Mouse (Mus musculus) myocyte (in vitro differentiated cells): ENCODE measurements at regions not wholly inside any gene's neighbourhood (a gene's known extent, or its start where the extent isn't known, plus 50 kb on each side); places are given as distances from the start of the nearest gene placed in this dataset.

ENCODE experiments used
- H3K27me3 ChIP-seq: one replicate; pipeline ENCODE4 v1.6.1; 2011; ENCODE audit not compliant: control insufficient read depth, insufficient read depth, insufficient read length
- H3K36me3 ChIP-seq: one replicate; pipeline ENCODE4 v1.6.1; 2011; ENCODE audit not compliant: control insufficient read depth, insufficient read depth
- H3K4me2 ChIP-seq: one replicate; pipeline ENCODE4 v1.6.1; 2011; ENCODE audit warnings: low read depth, control low read depth
- H3K4me3 ChIP-seq: one replicate; pipeline ENCODE4 v1.5.1; 2011; ENCODE audit warnings: mild to moderate bottlenecking, control low read depth, moderate library complexity
- H3K79me2 ChIP-seq: one replicate; pipeline ENCODE4 v1.6.1; 2011; ENCODE audit not compliant: control insufficient read depth, insufficient read depth
- H3ac ChIP-seq: one replicate; pipeline ENCODE4 v1.6.1; 2011; ENCODE audit not compliant: control insufficient read depth, insufficient read length
- CEBPB ChIP-seq: IDR thresholded peaks from 2 replicates; pipeline ENCODE4 v1.6.1; 2011; ENCODE audit warnings: mild to moderate bottlenecking, moderate library complexity; ENCODE audit not compliant: poor library complexity, insufficient read depth, severe bottlenecking
- E2F4 ChIP-seq: IDR thresholded peaks from one replicate; pipeline ENCODE4 v1.6.1; 2011; ENCODE audit warnings: mild to moderate bottlenecking, control low read depth, moderate library complexity; ENCODE audit not compliant: insufficient read depth
- MAX ChIP-seq: IDR thresholded peaks from one replicate; pipeline ENCODE4 v1.6.1; 2011; ENCODE audit warnings: low read depth, mild to moderate bottlenecking, control low read depth
- MYOD1 ChIP-seq, 3 experiments: IDR thresholded peaks; one replicate each; pipeline ENCODE4 v1.6.1; 2011; ENCODE audit warnings: control low read depth in 2 of 3, low read depth in 2 of 3, mild to moderate bottlenecking in 2 of 3, moderate library complexity in 1 of 3; ENCODE audit not compliant: insufficient read length in 2 of 3, control insufficient read depth in 1 of 3
- MYOG ChIP-seq, 3 experiments: IDR thresholded peaks; one replicate each; pipeline ENCODE4 v1.6.1; 2011; ENCODE audit warnings: control low read depth in 2 of 3, low read depth in 2 of 3, mild to moderate bottlenecking in 2 of 3; ENCODE audit not compliant: insufficient read length in 2 of 3, control insufficient read depth in 1 of 3, insufficient read depth in 1 of 3
- POLR2A ChIP-seq: IDR thresholded peaks from one replicate; pipeline ENCODE4 v1.6.1; 2011; ENCODE audit warnings: low read depth, mild to moderate bottlenecking, control low read depth, moderate library complexity; ENCODE audit not compliant: insufficient read length
- POLR2AphosphoS2 ChIP-seq: IDR thresholded peaks from one replicate; pipeline ENCODE4 v1.6.1; 2011; ENCODE audit warnings: low read depth, control low read depth; ENCODE audit not compliant: insufficient read length
- REST ChIP-seq: IDR thresholded peaks from one replicate; pipeline ENCODE4 v1.6.1; 2011; ENCODE audit warnings: mild to moderate bottlenecking, control low read depth, moderate library complexity; ENCODE audit not compliant: insufficient read depth, insufficient read length
- SRF ChIP-seq: IDR thresholded peaks from one replicate; pipeline ENCODE4 v1.6.1; 2011; ENCODE audit warnings: low read depth; ENCODE audit not compliant: control insufficient read depth, insufficient read length
- TCF12 ChIP-seq: IDR thresholded peaks from one replicate; pipeline ENCODE4 v1.6.1; 2011; ENCODE audit warnings: mild to moderate bottlenecking, control low read depth; ENCODE audit not compliant: poor library complexity, insufficient read depth, severe bottlenecking
- TCF3 ChIP-seq: IDR thresholded peaks from one replicate; pipeline ENCODE4 v1.6.1; 2011; ENCODE audit warnings: low read depth, control low read depth; ENCODE audit not compliant: insufficient read length
- USF1 ChIP-seq: IDR thresholded peaks from one replicate; pipeline ENCODE4 v1.6.1; 2011; ENCODE audit warnings: low read depth, mild to moderate bottlenecking, control low read depth, moderate library complexity

GRCm38 (mm10) chr13:102544359-102545165, 148.8 kb upstream of the Cd180 start:
- Histone ChIP-seq H3K36me3 (no peaks in the 10 kb centered on the region), H3K27me3 (no peaks in the 10 kb centered on the region), H3K79me2 (no peaks in the 10 kb centered on the region), H3K4me3 (no peak overlapping the region), H3K4me2 (no peak overlapping the region), H3ac (no peak overlapping the region)
- no peak for TF ChIP-seq TCF12
- TF ChIP-seq POLR2A: no peak
- no peak for TF ChIP-seq MYOD1 (IDR thresholded peaks at IDR 0.05; ENCODE audit: control insufficient read depth in 1 of 3, insufficient read length in 2 of 3, low read depth in 2 of 3)
- TF ChIP-seq TCF3: no peak
- TF ChIP-seq E2F4: no peak
- no peak for TF ChIP-seq SRF
- no peak for TF ChIP-seq POLR2AphosphoS2
- no peak for TF ChIP-seq MAX
- TF ChIP-seq USF1: no peak
- no peak for TF ChIP-seq REST
- TF ChIP-seq MYOG (IDR thresholded peaks at IDR 0.05; ENCODE audit: control insufficient read depth in 1 of 3, insufficient read depth in 1 of 3, insufficient read length in 2 of 3, low read depth in 2 of 3): no peak
- TF ChIP-seq CEBPB: no peak

- Histone ChIP-seq H3K4me2 (no peak overlapping the region), H3ac (no peak overlapping the region)
- TF ChIP-seq E2F4: no peak
- no peak for TF ChIP-seq POLR2AphosphoS2
- TF ChIP-seq CEBPB: no peak
Observed at GRCm38 (mm10) chr13:102545845-102546615, 147.3 kb upstream of the Cd180 start.

GRCm38 (mm10) chr13:102548252-102548651, 145.1 kb upstream of the Cd180 start:
- no peak for TF ChIP-seq CEBPB
- TF ChIP-seq POLR2A: no peak
- TF ChIP-seq MAX: no peak
- no peak for TF ChIP-seq SRF
- no peak for TF ChIP-seq POLR2AphosphoS2
- no peak for TF ChIP-seq USF1
- no peak for TF ChIP-seq MYOG (IDR thresholded peaks at IDR 0.05; ENCODE audit: control insufficient read depth in 1 of 3, insufficient read depth in 1 of 3, insufficient read length in 2 of 3, low read depth in 2 of 3)
- no peak for TF ChIP-seq MYOD1 (IDR thresholded peaks at IDR 0.05; ENCODE audit: control insufficient read depth in 1 of 3, insufficient read length in 2 of 3, low read depth in 2 of 3)
- TF ChIP-seq TCF12: no peak
- no peak for TF ChIP-seq REST
- no peak for TF ChIP-seq TCF3
- no peak for TF ChIP-seq E2F4
- H3K4me3 ChIP-seq: no peak overlapping the region
- no peaks in the 10 kb centered on the region for H3K36me3 ChIP-seq
- H3K4me2 ChIP-seq: no peak overlapping the region
- no peaks in the 10 kb centered on the region for H3K79me2 ChIP-seq
- no peaks in the 10 kb centered on the region for H3K27me3 ChIP-seq
- no peak overlapping the region for H3ac ChIP-seq

More at GRCm38 (mm10) chr13:102545845-102546615, 147.3 kb upstream of the Cd180 start:
- Histone ChIP-seq H3K4me3 (no peak overlapping the region), H3K79me2 (no peaks in the 10 kb centered on the region), H3K27me3 (no peaks in the 10 kb centered on the region), H3K36me3 (no peaks in the 10 kb centered on the region)

- Histone ChIP-seq H3ac (no peak overlapping the region), H3K4me3 (no peak overlapping the region), H3K27me3 (no peaks in the 10 kb centered on the region), H3K79me2 (no peaks in the 10 kb centered on the region), H3K4me2 (no peak overlapping the region), H3K36me3 (no peaks in the 10 kb centered on the region)
- TF ChIP-seq MAX (no peak), REST (no peak), TCF3 (no peak), POLR2AphosphoS2 (no peak), CEBPB (no peak), USF1 (no peak), TCF12 (no peak), MYOD1 (IDR thresholded peaks at IDR 0.05; ENCODE audit: control insufficient read depth in 1 of 3, insufficient read length in 2 of 3, low read depth in 2 of 3) (no peak), SRF (no peak), E2F4 (no peak), POLR2A (no peak), MYOG (IDR thresholded peaks at IDR 0.05; ENCODE audit: control insufficient read depth in 1 of 3, insufficient read depth in 1 of 3, insufficient read length in 2 of 3, low read depth in 2 of 3) (no peak)
Observed at GRCm38 (mm10) chr13:102566846-102567572, 126.3 kb upstream of the Cd180 start.
